Mouse (Mus musculus): ENCODE measurements around the gene Camsap3.

Gene Camsap3

DNA sequence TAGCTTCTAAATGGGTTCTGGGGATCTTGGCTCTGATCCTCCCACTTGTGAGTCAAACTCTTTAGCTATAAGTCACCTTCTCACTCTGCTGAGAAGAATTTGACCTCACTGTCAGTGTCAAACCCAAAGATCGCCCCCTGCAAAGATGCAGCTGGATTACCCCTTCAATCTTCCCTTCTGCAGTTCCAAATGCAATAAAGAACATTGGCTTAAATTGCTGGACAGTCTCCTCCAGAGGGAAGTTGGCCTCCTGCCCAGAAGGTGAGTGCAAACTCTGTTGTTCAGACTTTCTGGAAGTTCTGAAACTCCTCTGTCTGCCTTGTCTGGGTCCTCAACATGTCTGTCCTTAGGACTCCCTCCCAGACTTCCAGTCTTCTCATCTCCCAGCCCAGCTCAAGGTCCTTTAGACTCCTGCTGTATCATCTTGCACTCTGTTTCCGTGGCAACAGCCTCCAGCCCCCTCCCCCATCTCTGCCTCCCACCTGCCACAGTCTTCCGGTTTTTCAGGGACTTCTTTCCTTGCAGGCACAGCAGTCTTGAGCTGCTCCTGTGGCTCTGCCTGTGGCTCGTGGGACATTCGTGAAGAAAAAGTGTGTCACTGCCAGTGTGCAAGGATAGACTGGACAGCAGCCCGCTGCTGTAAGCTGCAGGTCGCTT, 69.8 kb downstream of the Camsap3 start:
- no peak for DNase-seq (ENCODE audit: low spot score)
